Comparison of ENCODE assay signal across 25 mouse cellular contexts in the genomic region with DNA sequence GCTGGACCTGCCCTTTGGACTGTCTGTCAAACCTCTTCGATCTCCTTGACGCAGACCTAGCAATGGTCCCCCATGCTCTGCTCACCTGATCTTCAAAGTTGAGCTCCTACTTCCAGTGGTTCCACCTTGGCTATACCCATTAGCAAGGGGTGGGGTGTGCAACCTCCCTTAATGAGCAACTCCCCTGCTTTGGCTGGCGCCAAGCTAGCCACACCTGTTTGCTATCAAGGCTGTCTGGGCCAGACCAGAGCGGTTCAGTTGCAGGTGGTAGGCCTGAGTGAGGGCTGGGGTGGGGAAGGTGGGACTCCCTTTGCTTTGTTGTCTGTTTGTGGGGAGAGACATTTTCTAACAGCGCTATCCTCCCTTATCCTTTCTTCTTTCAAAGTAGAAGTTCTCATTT.
A peak's percentile ranks its signal among the peaks of the same experiment; 100 is the strongest.
DNase-seq lines count a peak whose midpoint lies in the region; ATAC-seq and TF ChIP-seq lines count a peak whose summit lies in the region.
"Had no signal": no experiment of that assay in that cellular context is flagged by ENCODE, and none has a peak within 500 bp of the region (broad histone marks: within the 10 kb centered on the region; RNA-seq: fewer than 3 reads in every experiment).

No protein-coding gene starts in this region.

- no peaks in the 10 kb centered on the region for H3K9me3 ChIP-seq in ES-Bruce4 (replicated peaks; ENCODE audit: control insufficient read depth, insufficient read depth, low read length, poor library complexity, severe bottlenecking)
- H3K9me3 ChIP-seq in limb, embryonic 12.5 days: no peaks in the 10 kb centered on the region
- H3K9me3 ChIP-seq in liver, embryonic 15.5 days (replicated peaks): no peaks in the 10 kb centered on the region
- no peaks in the 10 kb centered on the region for H3K9me3 ChIP-seq in kidney, embryonic 16.5 days (ENCODE audit: low read length)
- H3K9me3 ChIP-seq: embryonic facial prominence, embryonic 15.5 days; heart, embryonic 13.5 days; midbrain, embryonic 15.5 days; neural tube, embryonic 12.5 days had no signal

- 52% methylated on average over 5 of the region's 5 CpGs for WGBS in limb, embryonic 12.5 days
- WGBS in liver, embryonic 15.5 days (ENCODE audit: insufficient replicate concordance): 66% methylated on average over 5 of the region's 5 CpGs
- 91% methylated on average over 5 of the region's 5 CpGs for WGBS in kidney, embryonic 16.5 days

- H3K27me3 ChIP-seq in ES-Bruce4 (ENCODE audit: control insufficient read depth, insufficient read depth, low read length, poor library complexity, severe bottlenecking): no peaks in the 10 kb centered on the region
- no peaks in the 10 kb centered on the region for H3K27me3 ChIP-seq in limb, embryonic 12.5 days
- H3K27me3 ChIP-seq in liver, embryonic 15.5 days: no peaks in the 10 kb centered on the region
- H3K27me3 ChIP-seq in kidney, embryonic 16.5 days (ENCODE audit: insufficient read depth, low read length): no peaks in the 10 kb centered on the region
- H3K27me3 ChIP-seq: embryonic facial prominence, embryonic 15.5 days; heart, embryonic 13.5 days; midbrain, embryonic 15.5 days; neural tube, embryonic 12.5 days had no signal

- no peak for TF ChIP-seq CTCF in ES-Bruce4 (IDR thresholded peaks at IDR 0.05; ENCODE audit: low read depth, low read length)

- H3K4me1 ChIP-seq in ES-Bruce4 (ENCODE audit: control insufficient read depth, insufficient read depth, low read length): peaks cover 7% of the 10 kb centered on the region
- peaks cover 53% of the 10 kb centered on the region for H3K4me1 ChIP-seq in limb, embryonic 12.5 days (replicated peaks)
- peaks cover 43% of the 10 kb centered on the region for H3K4me1 ChIP-seq in liver, embryonic 15.5 days (replicated peaks)
- peaks cover 8% of the 10 kb centered on the region; the same call in 1 of the 2 replicates for H3K4me1 ChIP-seq in kidney, embryonic 16.5 days (ENCODE audit: insufficient read depth, low read length)

- 0 out of 2 replicates have a peak, but pooled peaks have one; percentile 60 for TF ChIP-seq EP300 in ES-Bruce4 (IDR thresholded peaks at IDR 0.05; ENCODE audit: insufficient read depth, low read depth, low read length)

- TF ChIP-seq POLR2A in ES-Bruce4 (IDR thresholded peaks at IDR 0.05; ENCODE audit: insufficient read depth, low read length): no peak

- 0 out of 2 replicates have a peak, but pooled peaks cover 2% of the 10 kb centered on the region for H3K36me3 ChIP-seq in ES-Bruce4 (ENCODE audit: control insufficient read depth, insufficient read depth, low read length, poor library complexity, severe bottlenecking)
- H3K36me3 ChIP-seq in limb, embryonic 12.5 days: peaks cover 67% of the 10 kb centered on the region
- H3K36me3 ChIP-seq in liver, embryonic 15.5 days (replicated peaks): peaks cover 12% of the 10 kb centered on the region; the same call in 1 of the 2 replicates
- H3K36me3 ChIP-seq in kidney, embryonic 16.5 days (ENCODE audit: insufficient read depth, low read length): peaks cover 28% of the 10 kb centered on the region

- no peak overlapping the region for H3K4me3 ChIP-seq in ES-Bruce4 (ENCODE audit: low read depth, low read length)
- H3K4me3 ChIP-seq in limb, embryonic 12.5 days (replicated peaks): no peak overlapping the region
- H3K4me3 ChIP-seq in liver, embryonic 15.5 days (replicated peaks): no peak overlapping the region
- no peak overlapping the region for H3K4me3 ChIP-seq in kidney, embryonic 16.5 days (ENCODE audit: low read length)
- H3K4me3 ChIP-seq: embryonic facial prominence, embryonic 15.5 days; heart, adult 2 months; heart, embryonic 13.5 days; left cerebral cortex, adult 2 months; midbrain, embryonic 15.5 days; neural tube, embryonic 12.5 days had no signal

- H3K4me2 ChIP-seq in limb, embryonic 12.5 days: no peak overlapping the region
- H3K4me2 ChIP-seq in liver, embryonic 15.5 days: no peak overlapping the region
- H3K4me2 ChIP-seq in kidney, embryonic 16.5 days (replicated peaks; ENCODE audit: low read depth, low read length): no peak overlapping the region
- H3K4me2 ChIP-seq: embryonic facial prominence, embryonic 15.5 days; heart, embryonic 13.5 days; hindbrain, embryonic 14.5 days; midbrain, embryonic 15.5 days; neural tube, embryonic 12.5 days had no signal

- DNase-seq in ES-CJ7 (ENCODE audit: low read depth, low spot score): peak; percentile 51
- no peak for DNase-seq in retina, embryonic 14.5 days (ENCODE audit: low spot score)
- no peak for DNase-seq in gastrocnemius, postnatal 10 days
- no peak for DNase-seq in spleen, adult 12 weeks (ENCODE audit: low spot score)
- DNase-seq: adrenal gland, postnatal 25 days; cerebellum, adult 9-11 months; gastrocnemius, postnatal 25 days; heart, adult 2 months; heart, postnatal 36 days; kidney, postnatal 4 days; lung, adult 2 months; lung, postnatal 14 days; right cerebral cortex, adult 18-20 months; right cerebral cortex, postnatal 4 days had no signal

- H3K9ac ChIP-seq in ES-Bruce4 (ENCODE audit: low read depth, poor library complexity, severe bottlenecking): no peak overlapping the region
- no peak overlapping the region for H3K9ac ChIP-seq in limb, embryonic 12.5 days (replicated peaks)
- no peak overlapping the region for H3K9ac ChIP-seq in liver, embryonic 15.5 days
- H3K9ac ChIP-seq in kidney, embryonic 16.5 days (replicated peaks; ENCODE audit: low read length): no peak overlapping the region
- H3K9ac ChIP-seq: embryonic facial prominence, embryonic 15.5 days; heart, embryonic 13.5 days; hindbrain, embryonic 14.5 days; midbrain, embryonic 15.5 days; neural tube, embryonic 12.5 days had no signal

- 0 out of 2 replicates have a peak, but pooled peaks have one; percentile 54 for ATAC-seq in limb, embryonic 12.5 days (ENCODE audit: insufficient number of reproducible peaks, insufficient read depth, low FRiP score, low TSS enrichment, low read depth)
- peak; percentile 41; the same call in 1 of the 2 replicates for ATAC-seq in liver, embryonic 15.5 days (ENCODE audit: insufficient read depth)
- ATAC-seq in kidney, embryonic 16.5 days (ENCODE audit: low FRiP score, low TSS enrichment): no peak
- ATAC-seq: forebrain, embryonic 14.5 days; midbrain, embryonic 15.5 days had no signal

- no peak overlapping the region for H3K27ac ChIP-seq in ES-Bruce4 (ENCODE audit: insufficient read depth, low read length)
- H3K27ac ChIP-seq in limb, embryonic 12.5 days: peak overlapping the region; percentile 83
- H3K27ac ChIP-seq in liver, embryonic 15.5 days (replicated peaks): no peak overlapping the region
- no peak overlapping the region for H3K27ac ChIP-seq in kidney, embryonic 16.5 days (ENCODE audit: low read length)
- H3K27ac ChIP-seq: embryonic facial prominence, embryonic 15.5 days; heart, adult 2 months; heart, embryonic 13.5 days; hindbrain, embryonic 14.5 days; left cerebral cortex, adult 2 months; midbrain, embryonic 15.5 days; neural tube, embryonic 12.5 days had no signal
